Comparison of ENCODE assay signal across 8 mouse cellular contexts in the genomic region with DNA sequence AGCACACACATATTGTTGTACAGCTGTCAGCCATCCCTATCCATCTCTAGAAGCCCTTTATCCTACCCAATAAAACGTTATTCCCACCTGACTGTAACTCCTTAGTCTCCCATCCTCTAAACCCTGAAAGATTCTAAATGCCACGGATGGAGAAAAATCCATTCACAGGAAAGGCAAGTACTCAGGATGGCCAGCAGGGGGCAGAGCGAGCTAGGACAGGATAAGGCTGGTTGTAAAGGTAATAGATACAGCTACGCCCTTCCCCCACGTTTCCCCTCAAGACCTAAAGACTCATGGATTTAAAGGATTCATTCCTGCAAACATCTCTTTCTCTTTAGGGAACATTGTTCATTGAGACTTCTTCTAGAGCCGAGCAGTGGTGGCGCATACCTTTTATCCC. TPM values are rescaled to one million over a fixed set of nuclear protein-coding genes. Genes with fewer than 3 reads are reported as not detected.
DNase-seq lines count a peak whose midpoint lies in the region; ATAC-seq and TF ChIP-seq lines count a peak whose summit lies in the region.

No protein-coding gene starts in this region.

- H3K27me3 ChIP-seq in heart, embryonic 10.5 days (ENCODE audit: insufficient read depth, poor library complexity, severe bottlenecking): peaks cover 6% of the 10 kb centered on the region
- H3K27me3 ChIP-seq in heart, embryonic 11.5 days (ENCODE audit: control insufficient read depth, insufficient read depth, low read length): no peaks in the 10 kb centered on the region
- peaks cover 20% of the 10 kb centered on the region for H3K27me3 ChIP-seq in G1E (ENCODE audit: insufficient read depth, low read length)
- no peaks in the 10 kb centered on the region for H3K27me3 ChIP-seq in limb, embryonic 11.5 days (ENCODE audit: control insufficient read depth, insufficient read depth, low read length)
- H3K27me3 ChIP-seq in midbrain, postnatal 0 days (ENCODE audit: insufficient read depth, low read length): no peaks in the 10 kb centered on the region

- H3K36me3 ChIP-seq in heart, embryonic 10.5 days: no peaks in the 10 kb centered on the region
- no peaks in the 10 kb centered on the region for H3K36me3 ChIP-seq in heart, embryonic 11.5 days (ENCODE audit: control insufficient read depth, insufficient read depth, low read length)
- no peaks in the 10 kb centered on the region for H3K36me3 ChIP-seq in G1E (replicated peaks)
- no peaks in the 10 kb centered on the region for H3K36me3 ChIP-seq in limb, embryonic 11.5 days (ENCODE audit: control insufficient read depth, insufficient read depth, low read length)
- H3K36me3 ChIP-seq in midbrain, postnatal 0 days (ENCODE audit: insufficient read depth, low read length): no peaks in the 10 kb centered on the region

- no peak overlapping the region for H3K27ac ChIP-seq in heart, embryonic 10.5 days
- H3K27ac ChIP-seq in heart, embryonic 11.5 days (ENCODE audit: low read depth, low read length): no peak overlapping the region
- H3K27ac ChIP-seq in limb, embryonic 11.5 days (replicated peaks; ENCODE audit: low read depth, low read length): no peak overlapping the region
- no peak overlapping the region for H3K27ac ChIP-seq in midbrain, postnatal 0 days (ENCODE audit: low read depth, low read length)

- 0 out of 2 replicates have a peak, but pooled peaks cover 4% of the 10 kb centered on the region for H3K4me1 ChIP-seq in heart, embryonic 10.5 days
- no peaks in the 10 kb centered on the region for H3K4me1 ChIP-seq in heart, embryonic 11.5 days (ENCODE audit: control insufficient read depth, insufficient read depth, low read length)
- peaks cover 11% of the 10 kb centered on the region for H3K4me1 ChIP-seq in G1E (ENCODE audit: insufficient read depth, low read depth, low read length)
- no peaks in the 10 kb centered on the region for H3K4me1 ChIP-seq in limb, embryonic 11.5 days (ENCODE audit: control insufficient read depth, insufficient read depth, low read length)
- H3K4me1 ChIP-seq in midbrain, postnatal 0 days (ENCODE audit: insufficient read depth, low read length): no peaks in the 10 kb centered on the region

- WGBS in heart, embryonic 10.5 days: 25% methylated on average over 7 of the region's 7 CpGs
- WGBS in heart, embryonic 11.5 days (ENCODE audit: insufficient replicate concordance): 26% methylated on average over 7 of the region's 7 CpGs
- 23% methylated on average over 7 of the region's 7 CpGs for WGBS in limb, embryonic 11.5 days
- 14% methylated on average over 7 of the region's 7 CpGs for WGBS in midbrain, postnatal 0 days

- peak; percentile 86 for DNase-seq in heart, embryonic 10.5 days (ENCODE audit: low spot score)
- DNase-seq in G1E (ENCODE audit: low spot score): peak; percentile 28
- peak; percentile 60 for DNase-seq in c-Kit-positive CD71-positive TER-119-positive erythroid progenitor cells, embryonic 14.5 days (ENCODE audit: low spot score)
- peak; percentile 66 to 75 for DNase-seq in heart, postnatal 14 days
- peak; percentile 86 for DNase-seq in limb, embryonic 11.5 days (ENCODE audit: low spot score)
- DNase-seq in midbrain, postnatal 0 days (ENCODE audit: low spot score): peak; percentile 75
- DNase-seq in testis, postnatal 14 days (ENCODE audit: low spot score): peak; percentile 53

- no peak overlapping the region for H3K9ac ChIP-seq in heart, embryonic 11.5 days (ENCODE audit: low read depth, low read length)
- peak overlapping the region; percentile 37; the same call in 1 of the 2 replicates for H3K9ac ChIP-seq in limb, embryonic 11.5 days (ENCODE audit: low read length)
- no peak overlapping the region for H3K9ac ChIP-seq in midbrain, postnatal 0 days (replicated peaks; ENCODE audit: low read length, poor library complexity, severe bottlenecking)

- intact Hi-C loops in heart, postnatal 14 days (cut with DNase I): loop anchor here (10.0 kb wide), 1 partner anchor 259 kb away; a partner anchor contains a TSS

- ATAC-seq in heart, embryonic 11.5 days (replicated peaks; ENCODE audit: insufficient number of reproducible peaks, low FRiP score, low TSS enrichment): no peak
- ATAC-seq in G1E (ENCODE audit: extremely low read depth, insufficient number of reproducible peaks, low FRiP score, poor library complexity, severe bottlenecking): no peak
- ATAC-seq in limb, embryonic 11.5 days (ENCODE audit: insufficient number of reproducible peaks, low FRiP score, low TSS enrichment, low read depth): no peak
- peak; percentile 23; the same call in 1 of the 2 replicates for ATAC-seq in midbrain, postnatal 0 days (ENCODE audit: low FRiP score)

- H3K9me3 ChIP-seq in heart, embryonic 10.5 days: no peaks in the 10 kb centered on the region
- H3K9me3 ChIP-seq in heart, embryonic 11.5 days (replicated peaks; ENCODE audit: control insufficient read depth, low read length): no peaks in the 10 kb centered on the region
- no peaks in the 10 kb centered on the region for H3K9me3 ChIP-seq in G1E (replicated peaks)
- no peaks in the 10 kb centered on the region for H3K9me3 ChIP-seq in limb, embryonic 11.5 days (ENCODE audit: control insufficient read depth, low read length)
- no peaks in the 10 kb centered on the region for H3K9me3 ChIP-seq in midbrain, postnatal 0 days (ENCODE audit: low read length)

- peak; percentile 86 for TF ChIP-seq CTCF in G1E (IDR thresholded peaks at IDR 0.05; ENCODE audit: low read depth, low read length)
- TF ChIP-seq CTCF in midbrain, postnatal 0 days (IDR thresholded peaks at IDR 0.05): peak; percentile 90

- peak overlapping the region; percentile 29; the same call in 1 of the 2 replicates for H3K4me3 ChIP-seq in heart, embryonic 10.5 days
- H3K4me3 ChIP-seq in heart, embryonic 11.5 days (ENCODE audit: low read depth, low read length): no peak overlapping the region
- peak overlapping the region; percentile 31; the same call in 1 of the 2 replicates for H3K4me3 ChIP-seq in G1E (ENCODE audit: low read depth, low read length)
- H3K4me3 ChIP-seq in limb, embryonic 11.5 days (ENCODE audit: low read depth, low read length): no peak overlapping the region
- peak overlapping the region; percentile 12; the same call in 1 of the 2 replicates for H3K4me3 ChIP-seq in midbrain, postnatal 0 days (ENCODE audit: low read depth, low read length)

- no peak overlapping the region for H3K4me2 ChIP-seq in heart, embryonic 11.5 days
- H3K4me2 ChIP-seq in limb, embryonic 11.5 days (ENCODE audit: low read depth, severe bottlenecking): no peak overlapping the region
- H3K4me2 ChIP-seq in midbrain, postnatal 0 days (ENCODE audit: low read depth, low read length, poor library complexity, severe bottlenecking): peak overlapping the region; percentile 33

RNA-seq across cellular contexts. Expression of a gene that starts 34.0 kb away (rescaled TPM):
- 26.6 and 32.4 TPM in 2 replicates for polyA plus RNA-seq in heart, embryonic 10.5 days (2016; fragmentation: Nextera tagmentation; extraction: Ambion mirVana)
- 11.5 and 21.1 TPM in 2 replicates for polyA plus RNA-seq in heart, embryonic 11.5 days (2014; fragmentation: Nextera tagmentation; extraction: Ambion mirVana)
- total RNA-seq in G1E (2014; fragmentation: Nextera tagmentation): 22.7 and 29.2 TPM in 2 replicates
- 12.7 and 14.1 TPM in 2 replicates for total RNA-seq in G1E (2017)
- 56.9 and 79.3 TPM in 2 replicates for polyA plus RNA-seq in G1E (2012)
- total RNA-seq in heart, postnatal 14 days (2021): 10 to 100 TPM; 20.7 to 21.0 TPM
- polyA plus RNA-seq in limb, embryonic 11.5 days (2014; fragmentation: Nextera tagmentation; extraction: Ambion mirVana): 1.4 and 2.8 TPM in 2 replicates
- 1.0 and 1.1 TPM in 2 replicates for total RNA-seq in midbrain, postnatal 0 days (2014; rRNA removed)
- polyA plus RNA-seq in midbrain, postnatal 0 days (2015; fragmentation: Nextera tagmentation; extraction: Ambion mirVana): 1.5 TPM in 2 replicates

RNA-seq across cellular contexts. Expression of a gene that starts 38.4 kb away (rescaled TPM):
- 0.16 and 0.49 TPM in 2 replicates for polyA plus RNA-seq in heart, embryonic 10.5 days (2016; fragmentation: Nextera tagmentation; extraction: Ambion mirVana)
- polyA plus RNA-seq in heart, embryonic 11.5 days (2014; fragmentation: Nextera tagmentation; extraction: Ambion mirVana): 0.11 TPM in 1 of 2 replicates, not detected in the other
- not detected in 2 replicates for total RNA-seq in G1E (2014; fragmentation: Nextera tagmentation)
- total RNA-seq in G1E (2017): 0.05 TPM in 1 of 2 replicates, not detected in the other
- polyA plus RNA-seq in G1E (2012): not detected in 2 replicates
- not detected for total RNA-seq in heart, postnatal 14 days (2021)
- not detected in 2 replicates for polyA plus RNA-seq in limb, embryonic 11.5 days (2014; fragmentation: Nextera tagmentation; extraction: Ambion mirVana)
- not detected in 2 replicates for total RNA-seq in midbrain, postnatal 0 days (2014; rRNA removed)
- not detected in 2 replicates for polyA plus RNA-seq in midbrain, postnatal 0 days (2015; fragmentation: Nextera tagmentation; extraction: Ambion mirVana)

RNA-seq across cellular contexts. Expression of a gene that starts 39.3 kb away (rescaled TPM):
- polyA plus RNA-seq in heart, embryonic 10.5 days (2016; fragmentation: Nextera tagmentation; extraction: Ambion mirVana): 43.2 and 60.8 TPM in 2 replicates
- polyA plus RNA-seq in heart, embryonic 11.5 days (2014; fragmentation: Nextera tagmentation; extraction: Ambion mirVana): 43.1 and 44.6 TPM in 2 replicates
- total RNA-seq in G1E (2014; fragmentation: Nextera tagmentation) (40.9 and 50.3 TPM in 2 replicates), G1E (2017) (31.0 and 33.6 TPM in 2 replicates)
- 11.8 and 15.0 TPM in 2 replicates for polyA plus RNA-seq in G1E (2012)
- total RNA-seq in heart, postnatal 14 days (2021): 10 to 100 TPM; 18.3 to 20.0 TPM
- 8.1 and 9.8 TPM in 2 replicates for polyA plus RNA-seq in limb, embryonic 11.5 days (2014; fragmentation: Nextera tagmentation; extraction: Ambion mirVana)
- total RNA-seq in midbrain, postnatal 0 days (2014; rRNA removed): 2.9 and 3.3 TPM in 2 replicates
- 2.4 TPM in 2 replicates for polyA plus RNA-seq in midbrain, postnatal 0 days (2015; fragmentation: Nextera tagmentation; extraction: Ambion mirVana)

RNA-seq across cellular contexts. Expression of a gene that starts 52.0 kb away (rescaled TPM):
- 0.31 and 0.42 TPM in 2 replicates for polyA plus RNA-seq in heart, embryonic 10.5 days (2016; fragmentation: Nextera tagmentation; extraction: Ambion mirVana)
- 1.1 TPM in 1 of 2 replicates, not detected in the other for polyA plus RNA-seq in heart, embryonic 11.5 days (2014; fragmentation: Nextera tagmentation; extraction: Ambion mirVana)
- total RNA-seq in G1E (2014; fragmentation: Nextera tagmentation) (34.5 and 43.0 TPM in 2 replicates), G1E (2017) (7.0 and 7.4 TPM in 2 replicates)
- 236 and 275 TPM in 2 replicates for polyA plus RNA-seq in G1E (2012)
- 100 to 1,000 TPM; 172 to 179 TPM for total RNA-seq in heart, postnatal 14 days (2021)
- polyA plus RNA-seq in limb, embryonic 11.5 days (2014; fragmentation: Nextera tagmentation; extraction: Ambion mirVana): 0.60 TPM in 1 of 2 replicates, not detected in the other
- 0.85 and 2.1 TPM in 2 replicates for total RNA-seq in midbrain, postnatal 0 days (2014; rRNA removed)
- polyA plus RNA-seq in midbrain, postnatal 0 days (2015; fragmentation: Nextera tagmentation; extraction: Ambion mirVana): not detected in 2 replicates

Comparison
In these comparisons a context has a peak if more than half of its experiments do, and no peak if none do; other contexts are left out.
1. H3K4me3 ChIP-seq: peak in heart, embryonic 10.5 days (single experiment), G1E (single experiment) and midbrain, postnatal 0 days (single experiment); none in heart, embryonic 11.5 days (single experiment) and limb, embryonic 11.5 days (single experiment).
2. DNase-seq: peak in every context shown above with its lines; median percentile 86 in heart, embryonic 10.5 days; 86 in limb, embryonic 11.5 days; 75 in midbrain, postnatal 0 days; 70 in heart, postnatal 14 days; 60 in c-Kit-positive CD71-positive TER-119-positive erythroid progenitor cells, embryonic 14.5 days; 53 in testis, postnatal 14 days; 28 in G1E.